Mouse (Mus musculus): ENCODE measurements around the gene Gm16223.

Gene Gm16223

DNA sequence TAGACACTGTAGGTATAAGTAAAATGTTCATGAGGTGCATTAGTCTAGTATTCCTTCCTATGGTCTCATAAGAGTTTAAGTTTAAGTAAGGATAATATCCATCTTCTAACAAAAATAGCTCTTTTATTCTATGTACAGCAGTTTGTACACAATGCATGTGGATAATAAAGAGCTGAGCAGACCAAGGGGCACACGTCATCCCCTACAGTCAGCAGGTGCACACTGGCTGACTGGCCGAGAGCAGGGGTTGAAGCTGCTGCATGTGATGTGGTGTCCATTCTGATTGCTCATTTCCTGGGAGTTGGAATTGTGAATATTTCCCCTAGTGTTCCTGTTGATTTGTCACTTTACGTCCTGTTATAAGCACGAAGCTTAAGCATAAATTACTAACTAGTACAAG, 144.6 kb downstream of the Gm16223 start:
- DNase-seq (ENCODE audit: extremely low read depth, low read depth, low spot score) = no peak

DNA sequence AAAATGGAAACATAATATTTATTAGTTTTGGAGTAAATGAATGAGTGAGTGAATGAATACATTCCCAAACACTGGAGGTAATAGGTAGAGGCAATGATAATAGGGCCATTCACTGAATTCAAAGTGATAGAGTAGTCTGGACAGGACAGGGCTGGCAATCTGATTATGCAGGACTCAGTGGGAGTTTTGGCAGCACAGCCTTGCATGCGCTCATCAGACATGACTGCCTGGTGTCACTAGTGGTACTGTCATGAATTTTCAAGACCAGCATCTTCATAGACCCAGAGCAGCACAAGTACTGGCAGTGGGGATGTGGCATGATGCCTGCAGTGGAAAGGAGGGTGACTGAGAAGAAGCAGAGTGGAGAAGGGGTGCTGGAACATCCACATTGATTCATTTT, 157.1 kb downstream of the Gm16223 start:
- no peak for DNase-seq (ENCODE audit: extremely low read depth, low read depth, low spot score)

DNA sequence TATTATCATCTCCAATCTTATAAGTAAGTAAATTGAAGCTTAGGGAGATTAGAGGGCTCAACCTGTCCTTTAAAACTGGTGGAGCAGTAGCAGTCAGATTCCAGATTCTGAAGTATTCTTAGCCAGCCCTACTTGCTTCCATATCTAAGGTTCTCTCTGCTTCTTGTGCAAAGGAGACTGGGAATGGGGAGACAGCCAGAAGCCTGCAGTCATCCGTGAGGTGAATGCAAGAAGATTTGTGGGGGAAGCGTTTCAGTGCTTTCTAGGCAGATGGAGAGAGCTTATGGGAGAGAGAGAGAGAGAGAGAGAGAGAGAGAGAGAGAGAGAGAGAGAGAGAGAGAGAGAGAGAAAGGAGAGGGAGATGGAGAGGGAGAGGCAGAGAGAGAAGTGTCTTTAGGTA, 160.9 kb downstream of the Gm16223 start:
- no peak for DNase-seq (ENCODE audit: extremely low read depth, low read depth, low spot score)

DNA sequence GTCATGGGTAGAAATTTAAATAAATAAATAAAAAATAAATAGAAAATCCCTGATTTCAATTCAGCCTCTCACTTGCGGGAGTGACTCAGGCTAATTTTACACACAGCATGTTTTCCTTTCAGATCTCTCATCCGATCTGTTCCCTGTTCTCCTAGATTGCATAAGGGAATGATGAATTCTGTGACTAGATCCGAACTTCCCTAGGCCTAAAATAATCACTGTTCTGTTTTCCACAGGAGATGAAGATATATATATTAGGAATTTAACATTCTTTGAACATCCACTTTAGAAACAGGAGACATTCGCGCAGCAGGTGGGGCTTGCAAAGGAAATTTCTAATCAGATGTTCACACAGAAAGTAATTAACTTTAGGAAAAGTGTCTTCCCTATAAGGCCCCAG, 171.5 kb downstream of the Gm16223 start:
- DNase-seq (ENCODE audit: extremely low read depth, low read depth, low spot score) = no peak

DNA sequence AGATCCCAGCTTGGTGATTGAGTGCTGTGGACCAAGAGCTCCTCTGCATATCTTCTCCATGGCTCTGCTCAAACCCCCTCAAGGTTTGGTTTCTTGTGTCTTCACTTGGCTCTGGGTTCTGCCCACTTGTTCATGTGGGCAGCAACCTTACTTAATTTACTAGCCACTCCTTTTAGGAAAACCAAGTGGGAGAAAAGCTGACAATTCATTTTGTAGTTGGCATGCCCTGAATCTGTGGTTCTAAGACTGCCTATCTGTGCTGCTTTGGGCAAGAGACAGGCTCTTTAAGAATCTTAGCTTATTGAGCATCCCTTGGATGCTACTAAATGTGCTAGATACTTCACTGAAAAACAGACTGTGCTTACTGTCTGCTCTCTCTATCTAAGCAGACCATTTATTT, 172.0 kb downstream of the Gm16223 start:
- no peak for DNase-seq (ENCODE audit: extremely low read depth, low read depth, low spot score)

DNA sequence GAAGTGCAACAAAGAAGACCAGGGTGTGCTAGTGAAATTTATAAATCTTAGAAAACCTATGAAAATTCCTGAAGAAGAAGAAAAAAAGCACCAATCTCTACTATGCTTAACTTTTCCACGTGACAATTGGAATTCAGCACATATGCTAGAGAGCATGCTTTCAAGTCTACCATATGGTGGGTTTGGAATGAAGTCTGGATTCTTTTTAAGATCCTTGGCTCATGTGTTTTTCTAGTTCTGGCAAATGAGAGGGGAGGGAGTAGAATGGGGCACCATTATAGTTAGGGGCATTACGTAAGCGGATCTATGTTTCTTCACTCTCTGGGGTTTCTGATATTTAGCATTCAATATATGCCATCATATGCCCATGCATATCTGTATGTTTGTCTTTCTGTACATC, 182.6 kb downstream of the Gm16223 start:
- no peak for DNase-seq (ENCODE audit: extremely low read depth, low read depth, low spot score)

Data from fat pad, adult 2 months (tissue).